10 mouse cellular contexts compared by ENCODE assay signal in genomic region chr17:9768275-9768674, GRCm38 (mm10).
DNase-seq lines count a peak whose midpoint lies in the region; ATAC-seq and TF ChIP-seq lines count a peak whose summit lies in the region.
"Had no signal": no experiment of that assay in that cellular context is flagged by ENCODE, and none has a peak within 500 bp of the region (broad histone marks: within the 10 kb centered on the region; RNA-seq: fewer than 3 reads in every experiment).

No protein-coding gene starts in this region.

- no peak for TF ChIP-seq CTCF in heart, adult 2 months (IDR thresholded peaks at IDR 0.05)
- no peak for TF ChIP-seq CTCF in bone marrow macrophage, adult 2 months (IDR thresholded peaks at IDR 0.05; ENCODE audit: low read depth, low read length)

- ATAC-seq in heart, embryonic 16.5 days (replicated peaks; ENCODE audit: extremely low read depth, insufficient read depth, low FRiP score): no peak
- ATAC-seq in liver, embryonic 12.5 days: no peak

- no peak overlapping the region for H3K4me3 ChIP-seq in heart, adult 2 months
- H3K4me3 ChIP-seq in bone marrow macrophage, adult 2 months (ENCODE audit: insufficient read depth, low read length): no peak overlapping the region
- no peak overlapping the region for H3K4me3 ChIP-seq in heart, embryonic 16.5 days (ENCODE audit: low read length)
- no peak overlapping the region for H3K4me3 ChIP-seq in liver, embryonic 12.5 days
- H3K4me3 ChIP-seq: embryonic facial prominence, embryonic 15.5 days had no signal

- intact Hi-C loops in heart, adult 2 months (cut with DNase I): no loop called here
- intact Hi-C loops in heart, postnatal 36 days (cut with DNase I): loop anchor here (10.0 kb wide), 1 partner anchor 733 kb away; no protein-coding TSS in a partner anchor

- H3K36me3 ChIP-seq in heart, adult 2 months (ENCODE audit: control insufficient read depth, insufficient read depth, low read length): peaks cover 5% of the 10 kb centered on the region
- H3K36me3 ChIP-seq in heart, embryonic 16.5 days (ENCODE audit: control insufficient read depth, insufficient read depth): no peaks in the 10 kb centered on the region
- H3K36me3 ChIP-seq in liver, embryonic 12.5 days: no peaks in the 10 kb centered on the region
- H3K36me3 ChIP-seq: embryonic facial prominence, embryonic 15.5 days had no signal

- peak overlapping the region; percentile 66 for H3K27ac ChIP-seq in heart, adult 2 months
- H3K27ac ChIP-seq in bone marrow macrophage, adult 2 months (ENCODE audit: insufficient read depth, low read depth, low read length): peak overlapping the region; percentile 47
- H3K27ac ChIP-seq in heart, embryonic 16.5 days (ENCODE audit: low read length): peak overlapping the region; percentile 62
- 0 out of 2 replicates have a peak overlapping the region, but pooled peaks have one; percentile 48 for H3K27ac ChIP-seq in liver, embryonic 12.5 days

- H3K79me2 ChIP-seq in heart, adult 2 months (replicated peaks; ENCODE audit: control insufficient read depth, insufficient read depth, low read length): no peaks in the 10 kb centered on the region

- H3K9ac ChIP-seq in heart, adult 2 months (ENCODE audit: low read depth, low read length): no peak overlapping the region
- no peak overlapping the region for H3K9ac ChIP-seq in heart, embryonic 16.5 days (ENCODE audit: low read length)
- no peak overlapping the region for H3K9ac ChIP-seq in liver, embryonic 12.5 days
- H3K9ac ChIP-seq: embryonic facial prominence, embryonic 15.5 days had no signal

- peak; percentile 61; the same call in 1 of the 2 replicates for TF ChIP-seq POLR2A in heart, adult 2 months (IDR thresholded peaks at IDR 0.05; ENCODE audit: insufficient read depth, low read depth, low read length)
- TF ChIP-seq POLR2A in bone marrow macrophage, adult 2 months (IDR thresholded peaks at IDR 0.05; ENCODE audit: borderline replicate concordance, low read depth, low read length): no peak

- H3K27me3 ChIP-seq in heart, adult 2 months (ENCODE audit: control insufficient read depth, insufficient read depth, low read length): no peaks in the 10 kb centered on the region
- H3K27me3 ChIP-seq in heart, embryonic 16.5 days (ENCODE audit: control insufficient read depth, insufficient read depth, low read length): no peaks in the 10 kb centered on the region
- H3K27me3 ChIP-seq in liver, embryonic 12.5 days (replicated peaks): peaks cover 16% of the 10 kb centered on the region; the same call in 1 of the 2 replicates
- H3K27me3 ChIP-seq: embryonic facial prominence, embryonic 15.5 days had no signal

- peak; percentile 38 to 61 for DNase-seq in heart, adult 2 months
- DNase-seq in heart, postnatal 36 days: no peak
- DNase-seq in cerebellum, adult 11 months: no peak
- no peak for DNase-seq in gastrocnemius, postnatal 25 days
- DNase-seq: right cerebral cortex, postnatal 14 days; thymus, adult 18-20 months had no signal

- peak; percentile 89 for TF ChIP-seq EP300 in heart, adult 2 months (IDR thresholded peaks at IDR 0.05; ENCODE audit: insufficient read depth, low read depth, low read length)

- H3K4me1 ChIP-seq in heart, adult 2 months (ENCODE audit: control insufficient read depth, insufficient read depth, low read length): peaks cover 15% of the 10 kb centered on the region
- peaks cover 22% of the 10 kb centered on the region for H3K4me1 ChIP-seq in bone marrow macrophage, adult 2 months (ENCODE audit: control insufficient read depth, insufficient read depth, low read length)
- H3K4me1 ChIP-seq in heart, embryonic 16.5 days (ENCODE audit: control insufficient read depth, insufficient read depth, low read length): peaks cover 12% of the 10 kb centered on the region
- 0 out of 2 replicates have a peak, but pooled peaks cover 7% of the 10 kb centered on the region for H3K4me1 ChIP-seq in liver, embryonic 12.5 days

- no peaks in the 10 kb centered on the region for H3K9me3 ChIP-seq in heart, embryonic 16.5 days (replicated peaks; ENCODE audit: control insufficient read depth, low read length)
- H3K9me3 ChIP-seq in liver, embryonic 12.5 days (replicated peaks): no peaks in the 10 kb centered on the region
- H3K9me3 ChIP-seq: embryonic facial prominence, embryonic 15.5 days had no signal

- H3K4me2 ChIP-seq in heart, embryonic 16.5 days (ENCODE audit: low read depth, low read length): no peak overlapping the region
- H3K4me2 ChIP-seq in liver, embryonic 12.5 days: no peak overlapping the region
- H3K4me2 ChIP-seq: embryonic facial prominence, embryonic 15.5 days had no signal

Comparison
In these comparisons a context has a peak if more than half of its experiments do, and no peak if none do; other contexts are left out.
1. DNase-seq: peak in heart, adult 2 months (2 of 2); none in heart, postnatal 36 days (0 of 2), cerebellum, adult 11 months (single experiment) and gastrocnemius, postnatal 25 days (single experiment).
2. Peak in every context shown above with its lines, with median percentiles within 50 percentile points of each other: H3K27ac ChIP-seq.